Mouse (Mus musculus) bone marrow, adult 2 months (tissue): ENCODE results near the gene Dbndd1.
A peak's percentile ranks its signal among the peaks of the same experiment; 100 is the strongest.

Experiments used
- CTCF ChIP-seq: fragments of 200-500 bp; IDR thresholded peaks from 2 replicates; pipeline ENCODE4 v1.5.1; 2011; ENCODE audit warnings: low read length, control low read depth; ENCODE audit not compliant: control insufficient read depth, insufficient read depth
- POLR2A ChIP-seq: fragments of 200-500 bp; IDR thresholded peaks from 2 replicates; pipeline ENCODE4 v1.6.1; 2011; ENCODE audit warnings: low read depth, mild to moderate bottlenecking, control low read depth, low read length, borderline replicate concordance; ENCODE audit not compliant: control insufficient read depth

DNA sequence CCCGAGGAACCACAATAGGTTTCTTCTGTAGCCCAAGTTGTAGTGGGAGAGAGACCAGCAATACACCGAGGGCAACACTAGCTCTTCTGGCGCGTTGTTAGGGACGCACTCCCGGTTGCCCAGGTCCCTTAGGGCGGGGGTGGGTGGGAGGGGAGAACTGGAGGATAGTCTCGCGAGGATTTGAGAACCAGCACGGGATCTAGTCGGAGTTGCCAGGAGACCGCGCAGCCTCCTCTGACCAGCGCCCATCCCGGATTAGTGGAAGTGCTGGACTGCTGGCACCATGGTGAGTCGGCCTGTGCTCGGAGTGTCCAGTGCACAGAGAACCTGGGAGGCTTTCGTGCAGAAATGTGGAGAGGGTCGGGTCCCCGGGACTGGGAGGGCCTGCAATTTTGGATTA is 3.4 kb upstream of the Dbndd1 start, which contains the start of gene Gas8:
- TF ChIP-seq CTCF (0 out of 2 replicates have a peak, but pooled peaks have one; percentile 4), POLR2A (no peak)
